Mouse (Mus musculus): ENCODE measurements around the gene Fam178b.
"Not testable (repeated sequence)": the region's sequence is repeated elsewhere in the genome, so short reads cannot be mapped to it uniquely, and the experiment has no call there.

DNA sequence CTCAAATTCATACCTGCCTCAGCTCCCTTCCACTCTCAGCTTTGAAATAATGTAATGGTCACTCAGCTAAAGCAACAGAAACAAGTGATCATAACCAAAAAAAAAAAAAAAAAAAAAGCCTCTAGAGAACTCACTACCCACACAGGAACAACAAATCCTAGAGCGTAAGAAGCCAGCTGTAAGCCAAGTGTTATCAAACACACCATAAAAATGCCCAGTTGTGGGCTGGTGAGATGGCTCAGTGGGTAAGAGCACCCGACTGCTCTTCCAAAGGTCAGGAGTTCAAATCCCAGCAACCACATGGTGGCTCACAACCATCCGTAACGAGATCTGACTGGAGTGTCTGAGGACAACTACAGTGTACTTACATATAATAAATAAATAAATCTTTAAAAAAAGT, 15.0 kb downstream of the Fam178b start:
- not testable (repeated sequence) for TF ChIP-seq POLR2AphosphoS5 (IDR thresholded peaks at IDR 0.05; ENCODE audit: insufficient replicate concordance, low read depth, low read length); CTCF (IDR thresholded peaks at IDR 0.05; ENCODE audit: low read depth, low read length); GATA1 (IDR thresholded peaks at IDR 0.05; ENCODE audit: borderline replicate concordance, low read length); TAL1 (conservative IDR thresholded peaks at IDR 0.05; ENCODE audit: low read depth, low read length); GATA2 (IDR thresholded peaks at IDR 0.05; ENCODE audit: borderline replicate concordance, low read depth, low read length)

Measured in G1E (cell line).